Mouse (Mus musculus) adrenal gland, postnatal 25 days (tissue): ENCODE data around the gene Dgka. TPM values are rescaled to one million over a fixed set of nuclear protein-coding genes. Genes with fewer than 3 reads are reported as not detected.

Source experiments
- DNase-seq: peaks from one replicate; pipeline ENCODE4 v3.0.0; 2021; ENCODE audit warnings: mixed read lengths
- long read RNA-seq: library from polyadenylated mRNA; stranded (forward); transcript quantifications from one replicate; pipeline ENCODE4 v2.0.0, GENCODE M21; 2021
- total RNA-seq: library from RNA; stranded (reverse); gene quantifications from 2 replicates; pipeline ENCODE4 v1.2.3, GENCODE M21; 2021

Gene Dgka
- 15.1 and 17.6 TPM in 2 replicates for total RNA-seq
- long read RNA-seq, transcript Dgka-201 (24 exons, 2,834 nt), result major isoform, 7 of 20 reads
- long read RNA-seq, partial matches to known transcripts, result 6 of 20 reads
- long read RNA-seq, other reads (novel, unspliced or antisense), result 7 of 20 reads

- no peak for DNase-seq
Observed at GRCm38 (mm10) chr10:128744680-128745601, at the start of gene Dgka. TSS of gene Dgka (minus strand) at chr10:128744855.

DNA sequence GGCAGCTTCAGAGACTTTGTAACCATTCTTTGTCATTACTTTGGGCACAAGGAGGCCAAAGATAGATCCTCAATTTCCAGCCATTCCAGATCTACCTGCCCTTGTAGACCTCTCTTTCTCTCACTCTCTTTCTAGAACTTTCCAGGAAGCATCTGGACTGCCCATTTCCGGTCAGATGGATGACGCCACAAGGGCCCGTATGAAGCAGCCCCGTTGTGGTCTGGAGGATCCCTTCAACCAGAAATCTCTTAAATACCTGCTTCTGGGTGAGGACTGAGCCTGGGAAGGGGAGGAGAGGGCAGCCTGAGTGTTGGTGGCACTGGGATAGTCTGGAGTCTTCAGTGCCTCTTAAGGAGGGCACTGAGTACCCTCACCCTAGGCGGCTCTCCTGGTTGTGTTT is 49.7 kb upstream of the Dgka start:
- no peak for DNase-seq

GRCm38 (mm10) chr10:128793258-128793657 is 48.6 kb upstream of the Dgka start:
- DNase-seq, result no peak

GRCm38 (mm10) chr10:128792041-128792440 is 47.4 kb upstream of the Dgka start:
- no peak for DNase-seq

GRCm38 (mm10) chr10:128790398-128791124 is 45.9 kb upstream of the Dgka start, which contains the start of gene Mmp19:
TSS of gene Mmp19 (plus strand) at chr10:128790910.
- peak; percentile 43 for DNase-seq

DNA sequence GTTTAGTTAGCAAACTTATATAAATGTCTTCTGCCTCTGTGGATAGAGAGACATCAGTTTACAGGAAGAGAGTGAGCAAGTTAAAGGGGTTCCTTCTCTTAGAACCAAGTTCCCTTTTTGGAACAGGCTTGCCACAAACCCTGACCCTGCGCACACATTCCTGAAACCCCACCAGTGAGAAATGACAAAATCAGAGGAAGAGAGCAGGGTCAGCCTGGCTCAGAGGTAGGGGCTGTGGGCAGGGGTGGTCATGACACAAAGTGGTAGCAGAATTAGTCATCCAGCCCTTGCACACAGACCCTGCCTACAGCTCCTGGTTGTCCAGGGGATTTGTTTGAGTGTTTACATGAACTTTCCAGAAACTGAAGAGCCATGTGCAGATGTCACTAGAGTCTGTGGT is 35.5 kb upstream of the Dgka start:
- no peak for DNase-seq

DNA sequence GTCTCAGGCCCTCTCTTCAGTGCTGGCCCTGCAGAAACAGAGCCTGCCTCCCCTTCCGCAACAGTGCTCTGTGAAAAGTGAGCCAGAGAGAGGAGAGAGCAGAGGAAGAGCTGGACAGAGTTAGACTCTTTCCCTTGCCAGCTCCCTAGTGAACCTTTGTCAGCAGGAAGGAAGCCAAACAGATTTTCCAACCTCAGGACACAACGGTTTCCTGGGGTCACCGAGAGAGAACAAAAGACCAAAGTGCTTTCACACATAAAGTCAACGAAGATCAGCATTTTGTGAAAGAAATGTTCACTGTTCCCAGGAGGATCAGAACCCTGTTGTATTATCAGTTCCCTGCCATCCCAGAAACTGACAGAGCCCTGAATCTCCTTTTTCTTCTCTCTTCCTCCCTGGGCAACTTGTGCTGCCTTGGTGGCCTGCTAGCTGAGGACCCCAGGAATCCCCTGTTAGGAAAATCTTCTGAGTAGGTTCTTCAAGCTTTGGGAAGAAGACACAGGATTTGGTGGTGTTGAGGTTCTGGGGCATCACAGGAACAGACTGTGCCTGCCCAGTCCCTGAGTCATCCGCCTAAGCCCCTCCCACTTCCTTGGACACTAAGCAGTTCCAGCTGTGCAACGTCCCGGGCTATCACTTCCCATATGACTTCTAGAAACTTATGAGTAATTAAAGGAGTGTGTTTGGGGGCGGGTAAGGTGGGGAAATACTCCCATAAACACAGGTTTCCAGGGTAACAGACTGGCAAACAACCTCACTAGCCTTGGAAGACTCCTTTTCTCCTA is 34.5 kb upstream of the Dgka start:
- DNase-seq, result peak; percentile 67

GRCm38 (mm10) chr10:128778441-128778840 is 33.8 kb upstream of the Dgka start:
- DNase-seq, result no peak

DNA sequence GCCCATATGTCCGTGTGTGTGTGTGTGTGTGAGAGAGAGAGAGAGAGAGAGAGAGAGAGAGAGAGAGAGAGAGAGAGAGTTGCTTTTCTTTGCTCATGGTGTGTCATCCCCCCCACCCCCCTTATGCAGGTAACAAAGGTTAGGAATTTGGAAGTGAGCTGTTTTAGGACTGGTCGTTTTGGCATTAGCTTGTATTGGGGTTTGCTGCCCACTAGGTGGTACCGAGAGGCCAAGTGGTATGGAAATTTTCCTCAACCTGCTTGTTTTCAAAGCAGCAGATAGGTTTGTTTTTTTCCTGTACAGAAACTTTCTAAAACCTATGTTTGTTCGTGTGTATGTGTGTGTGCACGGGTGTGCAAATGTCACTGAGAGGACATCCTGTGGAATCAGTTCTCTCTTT is 29.0 kb upstream of the Dgka start:
- DNase-seq, result no peak

GRCm38 (mm10) chr10:128772895-128773294 is 28.2 kb upstream of the Dgka start:
- no peak for DNase-seq

DNA sequence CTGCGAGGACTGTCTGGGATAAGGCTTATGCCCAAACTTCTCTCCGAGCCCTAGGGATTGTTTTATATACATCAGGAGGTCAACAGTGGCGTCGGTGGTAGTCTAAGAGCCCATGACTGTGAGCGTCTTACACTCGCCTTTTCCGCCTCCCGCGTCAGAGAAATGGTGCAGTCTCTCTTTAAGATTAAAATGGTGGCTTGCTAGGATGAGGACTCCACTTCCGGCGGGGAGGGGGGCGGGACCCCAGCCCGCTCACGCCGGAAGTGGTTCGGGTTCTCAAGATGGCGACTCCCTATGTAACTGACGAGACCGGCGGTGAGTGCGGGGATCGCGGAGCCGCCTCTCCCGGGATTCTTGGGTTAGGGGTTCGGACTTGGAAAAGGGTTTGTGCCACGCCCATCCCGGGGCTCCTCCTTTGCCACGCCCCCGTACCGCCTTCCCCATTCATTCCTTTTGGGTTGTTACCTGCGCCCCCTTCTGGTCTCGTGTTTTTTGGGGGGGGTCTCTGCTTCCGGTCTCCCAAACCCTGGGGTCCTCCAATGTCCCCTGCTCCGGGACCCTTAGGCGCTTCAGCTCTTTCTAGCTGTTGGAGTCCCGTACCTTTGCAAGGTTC is 3.7 kb upstream of the Dgka start:
- peak; percentile 76 for DNase-seq

- DNase-seq, result peak; percentile 77
Observed at GRCm38 (mm10) chr10:128747646-128748251, 3.1 kb upstream of the Dgka start, which contains the start of gene Pym1. TSS of gene Pym1 (plus strand) at chr10:128747889.

DNA sequence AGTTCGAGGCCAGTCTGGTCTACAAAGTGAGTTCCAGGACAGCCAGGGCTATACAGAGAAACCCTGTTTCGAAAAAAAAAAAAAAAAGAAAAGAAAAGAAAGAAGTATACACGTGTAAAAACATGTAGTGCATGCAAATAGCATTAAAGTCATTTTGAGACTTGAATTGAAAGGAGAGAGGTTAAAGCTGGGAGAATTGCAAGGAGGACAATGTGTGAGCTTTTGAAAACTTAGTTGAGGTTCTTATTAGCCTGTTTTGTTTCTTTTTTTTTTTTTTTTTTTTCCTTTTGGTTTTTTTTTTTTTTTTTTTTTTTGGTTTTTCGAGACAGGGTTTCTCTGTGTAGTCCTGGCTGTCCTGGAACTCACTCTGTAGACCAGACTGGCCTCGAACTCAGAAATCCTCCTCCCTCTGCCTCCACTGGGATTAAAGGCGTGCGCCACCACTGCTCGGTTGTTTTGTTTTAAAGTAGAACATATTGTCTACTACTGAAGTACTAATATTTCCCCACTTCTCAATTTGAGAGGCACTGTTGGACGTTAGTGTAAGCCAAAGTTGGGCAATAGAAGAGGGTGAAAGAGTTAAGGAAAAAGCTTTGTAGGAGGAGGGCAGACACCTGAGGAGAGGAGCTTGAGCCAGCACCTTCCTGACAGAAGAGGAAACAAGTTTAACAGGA is 2.5 kb upstream of the Dgka start:
- no peak for DNase-seq

DNA sequence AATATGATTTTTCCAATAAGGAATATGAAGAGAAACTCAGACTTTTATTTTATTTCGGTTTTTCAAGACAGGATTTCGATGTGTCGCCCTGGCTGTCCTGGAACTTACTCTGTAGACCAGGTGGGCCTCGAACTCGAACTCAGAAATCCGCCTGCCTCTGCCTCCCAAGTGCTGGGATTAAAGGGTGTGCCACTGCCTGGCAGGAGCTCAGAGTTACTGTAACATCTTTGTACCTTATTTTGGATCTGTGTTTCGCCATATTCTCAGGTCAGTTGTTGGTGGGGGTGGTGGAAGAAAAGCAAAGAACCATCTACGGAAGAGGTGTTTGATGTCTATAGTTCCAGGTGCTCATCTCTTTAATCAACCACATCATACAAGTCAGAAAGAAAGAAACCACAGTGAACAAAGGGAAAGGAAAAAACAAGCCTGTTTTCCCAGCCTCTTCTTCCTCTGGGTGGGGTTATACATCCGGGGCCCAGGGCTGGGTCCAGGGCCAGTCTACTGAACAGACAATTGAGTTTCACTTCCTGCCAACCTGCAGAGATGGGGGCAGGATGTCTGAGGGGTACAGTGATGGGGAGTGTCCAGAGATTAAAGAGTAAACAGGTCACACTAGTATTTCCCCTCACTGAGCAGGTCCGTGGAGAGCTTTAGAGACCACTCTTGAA is 1.4 kb upstream of the Dgka start:
- DNase-seq, result no peak

GRCm38 (mm10) chr10:128744211-128744610 is 444 bp downstream of the Dgka start:
- DNase-seq, result no peak

GRCm38 (mm10) chr10:128743791-128744191 is 864 bp downstream of the Dgka start:
- DNase-seq, result peak; percentile 63

DNA sequence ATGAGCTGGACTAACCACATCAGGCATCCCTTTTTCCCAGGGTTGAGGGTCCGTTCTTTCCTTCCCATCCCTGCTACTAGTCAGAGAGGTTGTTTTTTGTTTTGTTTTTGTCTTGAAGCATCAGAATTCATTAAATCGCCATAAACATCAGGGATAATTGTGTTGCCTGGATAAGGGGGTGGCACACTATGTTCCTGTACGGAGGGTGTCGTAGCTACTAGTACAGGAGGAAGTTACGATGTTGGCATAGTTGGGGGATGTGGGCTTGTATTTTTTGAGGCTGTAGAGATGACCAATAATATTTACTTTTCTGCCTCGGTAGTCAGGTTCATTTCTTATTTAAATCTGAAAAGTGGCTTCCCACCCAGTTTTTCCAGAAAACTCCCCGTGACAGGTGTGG is 1.4 kb downstream of the Dgka start:
- DNase-seq, result no peak

DNA sequence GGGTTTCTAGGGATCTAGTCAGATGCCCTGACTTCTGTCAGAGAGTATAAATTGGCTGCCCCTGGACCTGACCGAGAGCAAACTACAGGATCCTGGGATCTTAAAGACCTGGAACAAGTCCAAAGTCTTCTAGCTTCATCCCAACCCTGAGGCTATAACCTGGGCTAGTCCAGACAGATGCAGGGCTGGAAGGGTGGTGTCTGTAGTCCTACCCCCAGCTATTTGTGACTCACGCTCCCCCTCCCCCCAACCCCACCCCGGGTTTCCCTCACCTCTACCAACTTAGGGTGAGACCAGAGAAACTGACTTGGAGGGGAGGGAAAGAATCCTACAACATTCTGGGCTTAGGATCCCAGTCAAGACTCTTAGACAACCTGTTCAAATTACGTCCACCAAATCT is 2.0 kb downstream of the Dgka start:
- DNase-seq, result no peak

DNA sequence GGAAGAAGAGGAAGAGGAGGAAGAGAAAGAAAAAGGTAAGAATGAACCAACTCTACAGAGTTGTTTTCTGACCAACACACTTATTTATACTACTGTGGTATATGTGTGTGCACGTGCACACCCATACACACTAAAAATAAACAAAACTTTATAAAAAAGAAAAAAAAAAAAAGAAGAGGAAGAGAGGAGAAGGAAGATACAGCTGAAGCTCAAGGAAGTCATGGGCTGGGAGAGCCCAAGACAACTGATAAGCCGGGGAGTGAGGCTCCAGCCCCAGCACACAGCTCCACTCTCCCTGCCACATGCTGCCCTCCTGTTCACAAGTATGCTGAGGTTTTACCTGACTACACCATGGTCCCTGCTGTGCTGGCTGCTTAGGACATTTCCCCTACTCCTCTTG is 4.4 kb downstream of the Dgka start:
- no peak for DNase-seq

DNA sequence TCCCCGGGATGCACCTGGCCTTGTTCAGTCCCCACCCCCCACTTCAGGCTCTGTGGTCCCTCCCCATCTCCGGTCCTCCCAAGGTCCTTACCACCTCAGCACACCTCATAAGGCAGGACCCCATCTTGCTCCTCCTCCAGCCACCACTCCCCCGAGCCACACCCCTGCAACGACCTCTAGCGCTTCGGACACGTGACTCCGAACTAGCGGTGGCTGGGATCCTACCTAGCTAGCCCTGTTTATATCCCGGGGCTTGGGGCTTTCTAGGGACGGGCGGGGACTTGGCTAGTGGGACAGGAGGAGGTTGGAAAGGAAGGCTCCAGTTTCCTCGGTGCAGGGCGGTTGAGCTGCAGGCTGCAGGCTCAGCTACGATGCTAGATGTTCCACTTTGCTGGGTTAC is 7.2 kb downstream of the Dgka start:
- peak; percentile 53 for DNase-seq
